Mouse (Mus musculus) bone marrow, adult 2 months (tissue): ENCODE results near the gene Mpz.

Source experiments
- CTCF ChIP-seq: fragments of 200-500 bp; IDR thresholded peaks from 2 replicates; pipeline ENCODE4 v1.5.1; 2011; ENCODE audit warnings: low read length, control low read depth; ENCODE audit not compliant: control insufficient read depth, insufficient read depth
- POLR2A ChIP-seq: fragments of 200-500 bp; IDR thresholded peaks from 2 replicates; pipeline ENCODE4 v1.6.1; 2011; ENCODE audit warnings: low read depth, mild to moderate bottlenecking, control low read depth, low read length, borderline replicate concordance; ENCODE audit not compliant: control insufficient read depth

DNA sequence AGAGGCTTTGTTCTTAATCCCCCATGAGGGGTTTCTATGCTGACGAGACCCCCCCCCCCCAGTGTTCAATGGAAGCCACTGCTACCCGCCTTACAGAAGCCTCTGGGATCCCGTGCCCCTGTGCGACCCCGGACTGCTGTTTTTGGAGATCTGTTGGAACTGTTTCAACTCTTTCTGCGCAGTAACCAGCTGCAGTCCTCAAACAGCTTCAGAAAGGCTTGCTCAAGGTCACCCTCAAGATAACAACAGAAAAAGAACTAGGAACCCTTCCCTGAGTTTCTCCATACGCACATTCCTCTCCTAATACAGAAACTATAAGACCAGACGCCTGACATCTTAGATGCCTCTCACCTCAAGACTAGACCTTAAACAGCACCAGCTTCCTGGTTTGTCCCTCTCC is 38.5 kb downstream of the Mpz start:
- TF ChIP-seq CTCF: no peak
- no peak for TF ChIP-seq POLR2A
